ENCODE assay signal across 21 mouse cellular contexts in genomic region chr14:8244211-8244611, GRCm38 (mm10). TPM values are rescaled to one million over a fixed set of nuclear protein-coding genes. Genes with fewer than 3 reads are reported as not detected.
DNase-seq lines count a peak whose midpoint lies in the region; ATAC-seq and TF ChIP-seq lines count a peak whose summit lies in the region.
"Had no signal": no experiment of that assay in that cellular context is flagged by ENCODE, and none has a peak within 500 bp of the region (broad histone marks: within the 10 kb centered on the region; RNA-seq: fewer than 3 reads in every experiment).

No protein-coding gene starts in this region.

- H3K9ac ChIP-seq in liver, embryonic 11.5 days (ENCODE audit: low read depth, low read length): no peak overlapping the region
- H3K9ac ChIP-seq: forebrain, embryonic 13.5 days; heart, embryonic 13.5 days had no signal

- no peaks in the 10 kb centered on the region for H3K9me3 ChIP-seq in liver, embryonic 11.5 days (ENCODE audit: control insufficient read depth, low read length)
- H3K9me3 ChIP-seq: forebrain, embryonic 13.5 days; heart, embryonic 13.5 days had no signal

- TF ChIP-seq CTCF in small intestine, adult 2 months (IDR thresholded peaks at IDR 0.05; ENCODE audit: extremely low read depth, insufficient read length, insufficient replicate concordance, low read depth, low read length): no peak
- TF ChIP-seq CTCF in layer of hippocampus, adult 2 months (conservative IDR thresholded peaks at IDR 0.05): no peak

- H3K4me2 ChIP-seq in liver, embryonic 11.5 days: no peak overlapping the region
- H3K4me2 ChIP-seq: forebrain, embryonic 13.5 days; heart, embryonic 13.5 days; midbrain, embryonic 11.5 days had no signal

- WGBS in liver, embryonic 11.5 days: 52% methylated on average over 5 of the region's 5 CpGs
- WGBS in small intestine, adult 2 months: 33% methylated on average over 5 of the region's 5 CpGs

- no peaks in the 10 kb centered on the region for H3K36me3 ChIP-seq in liver, embryonic 11.5 days (ENCODE audit: control insufficient read depth, insufficient read depth, low read length)
- no peaks in the 10 kb centered on the region for H3K36me3 ChIP-seq in small intestine, adult 2 months (ENCODE audit: control insufficient read depth, insufficient read depth, low read length)
- H3K36me3 ChIP-seq: heart, embryonic 13.5 days had no signal

- H3K27me3 ChIP-seq in liver, embryonic 11.5 days (replicated peaks; ENCODE audit: control insufficient read depth, insufficient read depth, low read length): no peaks in the 10 kb centered on the region
- H3K27me3 ChIP-seq in small intestine, adult 2 months (ENCODE audit: control insufficient read depth, insufficient read depth, low read length): no peaks in the 10 kb centered on the region
- H3K27me3 ChIP-seq: forebrain, embryonic 13.5 days; heart, embryonic 13.5 days had no signal

- peak; percentile 92 for DNase-seq in kidney, adult 9 months
- no peak for DNase-seq in kidney, postnatal 4 days
- DNase-seq in kidney, postnatal 25 days: peak; percentile 56 to 79
- peak; percentile 28 for DNase-seq in liver, embryonic 11.5 days (ENCODE audit: low spot score)
- no peak for DNase-seq in layer of hippocampus, adult 2 months (ENCODE audit: low spot score in 2 of 2)
- no peak for DNase-seq in spleen, adult 12 weeks (ENCODE audit: low spot score)
- DNase-seq: adrenal gland, adult 8-10 months; cerebellum, adult 8-10 months; gastrocnemius, postnatal 10 days; heart, postnatal 36 days; layer of hippocampus, postnatal 36 days; right cerebral cortex, postnatal 4 days; thymus, adult 18-20 months; thymus, postnatal 4 days had no signal

- ATAC-seq in liver, embryonic 11.5 days (replicated peaks; ENCODE audit: low FRiP score): peak; percentile 29; the same call in 1 of the 2 replicates
- ATAC-seq in erythroid progenitor cell, adult 5-6 weeks (replicated peaks; ENCODE audit: low FRiP score, poor library complexity, severe bottlenecking): no peak
- ATAC-seq: forebrain, embryonic 13.5 days had no signal

- no peak overlapping the region for H3K27ac ChIP-seq in liver, embryonic 11.5 days (ENCODE audit: low read depth, low read length)
- H3K27ac ChIP-seq in small intestine, adult 2 months (ENCODE audit: insufficient read depth, low read depth, low read length): 0 out of 2 replicates have a peak overlapping the region, but pooled peaks have one; percentile 10
- no peak overlapping the region for H3K27ac ChIP-seq in layer of hippocampus, adult 2 months
- H3K27ac ChIP-seq: forebrain, embryonic 13.5 days; heart, embryonic 13.5 days had no signal

- H3K4me3 ChIP-seq in liver, embryonic 11.5 days (ENCODE audit: low read depth, low read length): no peak overlapping the region
- no peak overlapping the region for H3K4me3 ChIP-seq in small intestine, adult 2 months (ENCODE audit: low read depth, low read length)
- H3K4me3 ChIP-seq in layer of hippocampus, adult 2 months: no peak overlapping the region
- H3K4me3 ChIP-seq: forebrain, embryonic 13.5 days; heart, embryonic 13.5 days had no signal

- TF ChIP-seq POLR2A in small intestine, adult 2 months (IDR thresholded peaks at IDR 0.05; ENCODE audit: low read depth, low read length): no peak

- H3K4me1 ChIP-seq in liver, embryonic 11.5 days (replicated peaks; ENCODE audit: control insufficient read depth, insufficient read depth, low read length): no peaks in the 10 kb centered on the region
- peaks cover 2% of the 10 kb centered on the region; the same call in 1 of the 2 replicates for H3K4me1 ChIP-seq in small intestine, adult 2 months (ENCODE audit: control insufficient read depth, insufficient read depth, insufficient read length, low read length)
- H3K4me1 ChIP-seq: forebrain, embryonic 13.5 days had no signal

RNA-seq across cellular contexts. Expression of gene Acox2, which starts 14.9 kb away (rescaled TPM):
- polyA plus RNA-seq in liver, embryonic 11.5 days (2014; fragmentation: Nextera tagmentation; extraction: Ambion mirVana): 1.0 and 1.2 TPM in 2 replicates
- 4.0 and 7.1 TPM in 2 replicates for polyA plus RNA-seq in small intestine, adult 2 months (2012; rRNA removed)
- not detected in 2 replicates for total RNA-seq in erythroid progenitor cell, adult 5-6 weeks (2015; ENCODE audit: low replicate concordance)
- not detected in 2 replicates for total RNA-seq in erythroid progenitor cell, adult 5-6 weeks (2017; ENCODE audit: low replicate concordance)
- total RNA-seq in layer of hippocampus, adult 2 months (2021): not detected
- total RNA-seq: layer of hippocampus, postnatal 36 days; left cerebral cortex, postnatal 14 days had no signal
- polyA plus RNA-seq: embryonic facial prominence, embryonic 11.5 days; forebrain, embryonic 13.5 days; midbrain, embryonic 11.5 days had no signal

RNA-seq across cellular contexts. Expression of gene Kctd6, which starts 30.3 kb away (rescaled TPM):
- polyA plus RNA-seq in liver, embryonic 11.5 days (2014; fragmentation: Nextera tagmentation; extraction: Ambion mirVana): 9.0 and 10.6 TPM in 2 replicates
- 3.9 and 5.7 TPM in 2 replicates for polyA plus RNA-seq in small intestine, adult 2 months (2012; rRNA removed)
- total RNA-seq in erythroid progenitor cell, adult 5-6 weeks (2015; ENCODE audit: low replicate concordance): 2.5 and 8.8 TPM in 2 replicates
- 4.7 and 5.8 TPM in 2 replicates for total RNA-seq in erythroid progenitor cell, adult 5-6 weeks (2017; ENCODE audit: low replicate concordance)
- 10 to 100 TPM; 69.1 to 79.4 TPM for total RNA-seq in layer of hippocampus, adult 2 months (2021)

Comparison
In these comparisons a context has a peak if more than half of its experiments do, and no peak if none do; other contexts are left out.
1. DNase-seq: peak in kidney, adult 9 months (single experiment), kidney, postnatal 25 days (2 of 2) and liver, embryonic 11.5 days (single experiment); none in kidney, postnatal 4 days (0 of 2), layer of hippocampus, adult 2 months (0 of 2) and spleen, adult 12 weeks (single experiment).
2. RNA of gene Kctd6, which starts 30.3 kb away (total RNA-seq): 69.1 to 79.4 TPM in layer of hippocampus, adult 2 months; 2.5 to 8.8 TPM in erythroid progenitor cell, adult 5-6 weeks; every median in the first group is over 4 times any median in the second.